Comparison of ENCODE assay signal across 17 mouse cellular contexts in the genomic region with DNA sequence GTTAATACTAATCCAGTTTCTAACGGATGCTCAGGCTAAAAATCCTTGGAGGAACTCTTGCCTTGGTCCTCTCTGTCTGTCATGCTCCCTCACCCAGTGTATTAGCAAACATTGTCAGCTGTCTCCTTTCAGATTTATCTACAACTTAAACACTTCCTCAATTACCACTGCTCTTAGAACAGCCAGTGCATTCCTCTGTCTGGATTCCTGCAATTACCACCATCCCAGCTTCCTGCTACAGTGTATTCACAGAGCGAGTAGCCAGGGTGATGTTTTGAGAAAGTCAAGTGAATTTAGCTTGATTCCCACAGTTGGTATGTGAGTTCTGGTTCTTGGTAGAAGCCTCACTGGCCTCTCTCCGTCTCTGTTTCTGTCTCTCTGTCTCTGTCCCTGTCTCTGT.
A peak's percentile ranks its signal among the peaks of the same experiment; 100 is the strongest.
DNase-seq lines count a peak whose midpoint lies in the region; ATAC-seq and TF ChIP-seq lines count a peak whose summit lies in the region.
"Had no signal": no experiment of that assay in that cellular context is flagged by ENCODE, and none has a peak within 500 bp of the region (broad histone marks: within the 10 kb centered on the region; RNA-seq: fewer than 3 reads in every experiment).

No protein-coding gene starts in this region.

- TF ChIP-seq CTCF in midbrain, postnatal 0 days (IDR thresholded peaks at IDR 0.05) = no peak

- H3K4me1 ChIP-seq in heart, embryonic 10.5 days = peaks cover 13% of the 10 kb centered on the region
- no peaks in the 10 kb centered on the region for H3K4me1 ChIP-seq in midbrain, postnatal 0 days (ENCODE audit: insufficient read depth, low read length)
- H3K4me1 ChIP-seq: liver, embryonic 12.5 days; midbrain, embryonic 10.5 days had no signal

- H3K9me3 ChIP-seq in heart, embryonic 10.5 days = no peaks in the 10 kb centered on the region
- H3K9me3 ChIP-seq in midbrain, postnatal 0 days (ENCODE audit: low read length) = no peaks in the 10 kb centered on the region
- H3K9me3 ChIP-seq: liver, embryonic 12.5 days; midbrain, embryonic 10.5 days had no signal

- WGBS in heart, embryonic 10.5 days = 22% methylated on average over 3 of the region's 3 CpGs
- 81% methylated on average over 3 of the region's 3 CpGs for WGBS in midbrain, postnatal 0 days

- no peaks in the 10 kb centered on the region for H3K27me3 ChIP-seq in heart, embryonic 10.5 days (ENCODE audit: insufficient read depth, poor library complexity, severe bottlenecking)
- H3K27me3 ChIP-seq in midbrain, postnatal 0 days (ENCODE audit: insufficient read depth, low read length) = no peaks in the 10 kb centered on the region
- H3K27me3 ChIP-seq: embryonic facial prominence, embryonic 12.5 days; liver, embryonic 12.5 days had no signal

- H3K9ac ChIP-seq in midbrain, postnatal 0 days (replicated peaks; ENCODE audit: low read length, poor library complexity, severe bottlenecking) = no peak overlapping the region
- H3K9ac ChIP-seq: embryonic facial prominence, embryonic 12.5 days; liver, embryonic 12.5 days had no signal

- H3K36me3 ChIP-seq in heart, embryonic 10.5 days = no peaks in the 10 kb centered on the region
- no peaks in the 10 kb centered on the region for H3K36me3 ChIP-seq in midbrain, postnatal 0 days (ENCODE audit: insufficient read depth, low read length)
- H3K36me3 ChIP-seq: embryonic facial prominence, embryonic 12.5 days; liver, embryonic 12.5 days; midbrain, embryonic 10.5 days had no signal

- peak overlapping the region; percentile 59; the same call in 1 of the 2 replicates for H3K27ac ChIP-seq in heart, embryonic 10.5 days
- H3K27ac ChIP-seq in midbrain, postnatal 0 days (ENCODE audit: low read depth, low read length) = no peak overlapping the region
- H3K27ac ChIP-seq: embryonic facial prominence, embryonic 12.5 days; liver, embryonic 12.5 days; midbrain, embryonic 10.5 days had no signal

- no peak overlapping the region for H3K4me2 ChIP-seq in midbrain, postnatal 0 days (ENCODE audit: low read depth, low read length, poor library complexity, severe bottlenecking)
- H3K4me2 ChIP-seq: embryonic facial prominence, embryonic 12.5 days; heart, embryonic 11.5 days; liver, embryonic 12.5 days had no signal

- no peak for DNase-seq in heart, embryonic 10.5 days (ENCODE audit: low spot score)
- no peak for DNase-seq in heart, adult 18-20 months
- peak; percentile 15 for DNase-seq in kidney, postnatal 14 days
- DNase-seq in kidney, postnatal 10 days = no peak
- peak; percentile 10 for DNase-seq in adipocyte (ENCODE audit: low spot score)
- DNase-seq in lung, postnatal 25 days (ENCODE audit: low spot score) = peak; percentile 16
- no peak for DNase-seq in retina, postnatal 1 day
- no peak for DNase-seq in midbrain, postnatal 0 days (ENCODE audit: low spot score)
- DNase-seq: adrenal gland, adult 2 months; cerebellum, adult 9-10 months; kidney, postnatal 36 days; right cerebral cortex, postnatal 14 days had no signal

- H3K4me3 ChIP-seq in heart, embryonic 10.5 days = no peak overlapping the region
- H3K4me3 ChIP-seq in midbrain, postnatal 0 days (ENCODE audit: low read depth, low read length) = no peak overlapping the region
- H3K4me3 ChIP-seq: embryonic facial prominence, embryonic 12.5 days; liver, embryonic 12.5 days; midbrain, embryonic 10.5 days had no signal

- ATAC-seq in midbrain, postnatal 0 days (ENCODE audit: low FRiP score) = no peak
- ATAC-seq: hindbrain, embryonic 16.5 days; liver, embryonic 12.5 days had no signal

Comparison
In these comparisons a context has a peak if more than half of its experiments do, and no peak if none do; other contexts are left out.
1. DNase-seq: peak in kidney, postnatal 14 days (single experiment), adipocyte (single experiment) and lung, postnatal 25 days (single experiment); none in heart, embryonic 10.5 days (single experiment), heart, adult 18-20 months (0 of 2), kidney, postnatal 10 days (single experiment), retina, postnatal 1 day (single experiment) and midbrain, postnatal 0 days (single experiment).